Mouse (Mus musculus) common myeloid progenitor, adult 5-6 weeks (primary cell): ENCODE measurements at regions not wholly inside any gene's neighbourhood (a gene's known extent, or its start where the extent isn't known, plus 50 kb on each side); places are given as distances from the start of the nearest gene placed in this dataset.

Experiments used
- ATAC-seq: replicated peaks from 2 replicates; pipeline ENCODE4 v1.8.0; 2016; ENCODE audit warnings: low read depth, mild to moderate bottlenecking, moderate TSS enrichment, inconsistent platforms; ENCODE audit not compliant: poor library complexity, severe bottlenecking

DNA sequence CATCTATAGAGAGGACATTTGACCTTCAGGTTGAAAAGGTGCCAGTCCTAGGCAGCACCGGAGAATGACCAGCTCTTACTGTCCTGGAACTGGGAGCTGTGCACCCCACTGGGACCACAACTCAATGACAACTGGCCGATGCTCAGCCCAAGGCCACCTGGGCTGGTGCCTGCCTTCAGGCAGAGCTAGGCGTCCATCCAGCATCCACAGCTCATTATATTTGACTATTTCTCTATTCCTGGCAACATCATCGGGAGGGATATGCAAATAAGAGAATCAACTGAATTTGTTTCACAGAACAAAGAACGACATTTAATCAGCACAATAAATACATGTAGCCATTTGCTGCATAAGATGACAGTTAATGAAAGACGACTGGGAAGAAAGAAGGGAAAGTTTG is 149.0 kb upstream of the Gli2 start:
- no peak for ATAC-seq

DNA sequence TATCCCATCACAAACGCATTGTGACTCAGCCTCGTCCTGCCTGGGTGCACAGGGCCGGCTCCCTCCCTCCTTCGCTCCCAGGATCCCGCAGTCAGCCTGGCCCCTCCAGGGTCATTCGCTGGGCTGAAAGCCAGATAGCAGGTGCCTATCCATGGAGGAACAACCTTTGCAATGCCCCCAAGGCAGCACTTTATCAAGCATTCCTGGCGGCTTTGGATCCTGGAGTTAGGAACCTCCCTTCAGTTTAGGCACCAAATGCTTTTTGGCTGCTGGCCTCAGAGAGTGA is 143.9 kb upstream of the Gli2 start:
- no peak for ATAC-seq

DNA sequence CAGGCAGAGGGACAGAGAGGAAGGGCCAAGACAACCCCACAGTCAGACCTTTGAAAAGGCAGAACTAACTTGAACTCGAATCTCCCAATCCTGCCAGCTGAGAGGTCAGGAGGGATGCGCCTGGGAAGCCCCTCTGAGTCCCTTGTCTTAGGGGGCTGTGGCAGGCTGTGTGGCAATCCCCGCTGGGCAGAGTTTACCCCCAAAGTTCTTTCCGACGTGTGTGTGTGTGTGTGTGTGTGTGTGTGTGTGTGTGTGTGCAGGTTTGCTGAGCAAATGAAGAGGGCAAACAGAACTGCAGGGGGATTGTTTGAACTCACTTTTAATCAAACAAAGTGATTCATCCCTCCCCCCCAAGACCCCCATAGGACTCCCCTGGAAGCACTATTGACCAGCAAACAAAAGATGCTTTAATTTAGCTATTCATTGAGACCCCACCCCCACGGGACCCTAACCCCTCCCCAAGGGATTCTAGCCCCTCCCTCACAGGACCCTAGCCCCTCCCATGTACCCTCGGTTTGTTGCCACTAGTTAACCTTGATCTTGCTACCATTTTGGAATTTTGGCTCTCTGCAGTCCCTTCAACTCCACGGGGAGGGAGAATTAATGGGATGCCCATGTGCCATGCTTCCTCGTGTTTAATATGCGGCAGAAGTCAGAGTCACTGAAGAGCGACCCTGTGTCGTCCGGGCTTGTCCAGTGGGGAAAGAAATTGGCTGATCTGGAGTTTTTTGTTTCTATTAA is 143.4 kb upstream of the Gli2 start:
- no peak for ATAC-seq

DNA sequence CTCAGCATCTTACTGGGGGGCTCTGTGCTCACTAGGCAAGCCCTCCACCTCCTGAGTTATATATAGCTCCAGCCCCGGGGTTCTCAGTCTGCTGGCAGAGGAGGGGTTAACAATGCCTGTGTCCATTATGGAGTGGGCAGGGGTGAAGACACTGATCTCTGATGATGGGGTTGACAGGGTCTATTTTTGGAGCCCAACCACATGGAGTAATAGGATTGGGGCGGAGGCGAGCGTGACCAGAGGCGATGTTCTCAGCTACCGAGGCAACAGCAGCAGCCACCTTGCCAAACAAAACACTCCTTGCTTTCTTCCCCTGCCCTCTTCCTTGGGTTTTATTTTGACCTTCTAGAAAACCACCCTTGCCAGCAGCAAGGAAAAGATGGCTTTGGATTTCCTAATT is 141.1 kb upstream of the Gli2 start:
- no peak for ATAC-seq

DNA sequence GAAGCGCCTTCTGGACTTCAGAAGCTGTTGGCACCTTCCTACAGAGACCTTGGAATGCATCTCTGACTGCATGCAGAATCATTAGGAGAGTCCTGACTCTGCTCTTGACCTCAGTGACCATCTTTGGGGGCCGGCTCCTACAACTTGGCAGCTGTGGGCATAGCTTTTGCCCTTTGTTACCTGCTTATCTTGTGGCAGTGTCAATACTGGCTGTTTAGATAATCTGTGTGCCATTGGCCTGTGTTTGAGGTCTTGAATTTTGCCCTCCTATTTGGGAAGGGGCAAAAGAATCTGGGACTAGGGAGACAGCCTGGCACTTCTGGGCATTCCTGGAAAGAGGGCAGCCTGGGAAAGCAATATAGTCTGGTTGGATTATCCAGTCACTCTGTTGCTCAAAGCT is 137.8 kb upstream of the Gli2 start:
- ATAC-seq, result no peak

DNA sequence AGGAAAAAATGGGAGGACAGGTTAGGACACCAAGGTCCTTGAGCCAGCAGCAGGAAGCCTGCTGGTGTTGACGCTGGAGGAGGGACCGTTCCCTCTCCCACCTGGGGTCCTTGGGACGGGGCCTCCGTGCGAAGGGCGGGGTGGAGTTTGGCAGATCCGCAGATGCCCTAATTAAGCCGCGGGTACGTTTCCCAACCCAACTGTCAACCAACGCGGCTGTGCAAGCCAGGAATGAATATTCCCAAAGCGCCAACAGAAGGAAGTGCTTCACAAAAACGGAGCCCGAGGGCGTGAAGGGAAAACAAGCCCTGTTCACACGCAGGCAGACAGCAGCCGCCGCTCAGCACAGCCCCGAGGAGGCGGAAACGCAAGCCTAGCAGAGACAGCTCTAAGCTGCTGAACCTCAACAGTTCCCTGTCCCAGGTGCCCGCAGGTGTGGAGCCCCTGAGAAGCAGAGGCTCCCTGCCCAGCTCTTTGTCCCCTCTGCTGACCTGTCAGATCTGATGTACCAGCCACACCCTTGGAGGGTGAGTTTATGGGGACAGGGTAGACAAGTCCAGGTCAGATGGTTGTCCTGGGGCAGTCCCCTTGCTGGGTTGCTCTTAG is 136.1 kb upstream of the Gli2 start:
- no peak for ATAC-seq

DNA sequence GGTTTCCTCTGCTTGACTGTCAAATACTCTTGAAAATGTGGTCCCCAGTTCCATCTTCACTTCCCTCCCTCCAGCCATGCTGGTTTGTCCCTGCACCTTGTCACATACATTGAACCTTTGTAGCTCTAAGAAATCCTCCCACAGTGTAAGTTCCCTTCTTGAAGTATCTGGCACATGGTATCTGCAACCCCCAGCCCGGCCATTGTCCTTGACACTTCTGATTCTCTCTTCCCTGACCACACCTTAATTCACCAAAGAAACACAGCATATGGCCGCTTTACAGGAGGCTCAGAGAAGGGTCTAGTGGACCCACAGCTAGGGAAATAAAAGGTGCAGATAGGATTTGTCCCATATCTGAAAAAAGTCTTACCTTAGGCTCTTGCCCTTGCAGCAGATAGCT is 133.9 kb upstream of the Gli2 start:
- no peak for ATAC-seq

DNA sequence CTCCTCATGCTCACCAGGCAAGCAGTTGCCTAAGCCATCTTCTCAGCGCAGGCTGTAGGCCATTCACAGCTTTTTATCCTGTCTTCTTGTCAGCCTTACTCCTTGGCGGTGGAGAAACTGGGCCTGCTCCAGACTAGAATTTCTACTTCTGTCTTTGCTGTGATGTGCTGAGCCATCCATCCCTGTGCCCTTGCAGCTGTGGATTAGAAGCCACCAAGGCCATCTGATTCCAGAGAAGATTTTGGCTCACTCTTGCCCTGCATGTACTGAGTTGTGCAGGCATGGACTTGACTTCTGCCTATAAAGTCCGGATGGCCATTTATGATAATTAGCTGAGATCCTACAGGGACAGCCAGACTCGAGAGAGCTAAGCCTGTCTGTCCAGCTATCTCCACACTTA is 133.4 kb upstream of the Gli2 start:
- ATAC-seq, result no peak

DNA sequence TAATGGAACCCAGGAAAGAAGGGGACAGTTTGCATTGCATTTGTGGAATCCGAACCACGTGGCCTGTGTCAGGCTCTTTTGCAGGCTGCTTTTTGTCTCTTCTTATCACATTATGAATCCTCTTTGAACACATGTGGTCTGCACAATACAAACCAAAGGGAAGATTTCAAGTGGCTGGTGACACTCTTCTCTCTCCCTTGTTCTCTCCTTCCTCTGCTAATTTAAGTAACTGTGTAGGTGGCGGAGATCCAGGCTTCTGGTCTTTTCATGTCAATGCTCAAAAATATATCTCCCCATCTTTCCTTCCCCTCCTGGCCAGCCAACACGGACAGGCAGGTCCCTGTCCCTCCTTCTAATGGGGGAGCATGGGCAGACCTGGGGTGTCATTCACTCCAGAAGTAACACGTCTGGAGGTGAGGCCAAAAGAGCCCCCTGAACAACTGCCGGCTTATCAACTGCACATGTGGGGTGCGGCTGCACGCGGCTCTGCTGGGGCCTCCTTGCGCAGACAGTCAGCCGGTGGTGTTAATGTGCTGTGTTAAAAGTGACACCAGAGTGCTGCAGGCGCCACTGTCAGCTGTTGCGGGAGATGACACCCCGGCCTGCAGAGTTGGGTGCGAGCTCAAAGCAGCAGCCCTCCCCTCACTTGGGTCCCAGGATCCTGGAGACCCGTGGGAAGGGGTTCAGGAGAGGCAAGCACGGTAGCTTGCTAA is 130.3 kb upstream of the Gli2 start:
- no peak for ATAC-seq

DNA sequence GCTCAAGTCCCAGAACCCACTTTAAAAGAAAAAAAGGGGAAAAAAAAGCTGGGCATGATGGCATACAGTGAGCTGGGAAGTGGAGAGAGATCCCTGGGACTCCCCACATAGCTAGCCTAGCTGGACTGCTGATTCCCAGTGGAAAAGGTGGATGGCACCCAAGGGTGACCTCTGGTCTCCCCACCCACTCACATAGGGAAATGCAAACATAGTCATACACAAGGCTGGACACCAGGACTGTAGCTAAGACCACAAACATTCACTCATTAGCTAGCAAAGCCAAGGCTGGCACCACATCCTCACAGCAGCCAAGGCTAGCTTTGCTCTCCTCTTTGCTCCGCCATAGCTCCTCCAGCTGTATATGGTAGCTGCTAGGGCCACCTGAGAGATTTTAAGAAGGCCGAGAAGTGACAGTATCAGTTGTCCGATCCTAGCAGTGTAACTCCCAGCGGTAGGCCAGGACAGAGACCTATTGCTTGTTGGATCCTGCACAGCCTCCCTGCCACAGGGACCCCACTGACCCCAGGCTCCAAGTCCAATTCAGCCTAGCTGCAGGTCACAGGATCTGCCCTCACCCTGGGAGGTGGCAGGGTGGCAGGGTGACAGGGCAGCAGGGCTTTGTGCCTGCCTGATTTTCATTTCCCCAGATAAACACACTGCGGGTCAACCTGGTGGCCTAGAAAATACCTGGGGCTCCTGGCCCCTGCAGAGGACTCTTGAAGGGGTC is 119.8 kb upstream of the Gli2 start:
- no peak for ATAC-seq

DNA sequence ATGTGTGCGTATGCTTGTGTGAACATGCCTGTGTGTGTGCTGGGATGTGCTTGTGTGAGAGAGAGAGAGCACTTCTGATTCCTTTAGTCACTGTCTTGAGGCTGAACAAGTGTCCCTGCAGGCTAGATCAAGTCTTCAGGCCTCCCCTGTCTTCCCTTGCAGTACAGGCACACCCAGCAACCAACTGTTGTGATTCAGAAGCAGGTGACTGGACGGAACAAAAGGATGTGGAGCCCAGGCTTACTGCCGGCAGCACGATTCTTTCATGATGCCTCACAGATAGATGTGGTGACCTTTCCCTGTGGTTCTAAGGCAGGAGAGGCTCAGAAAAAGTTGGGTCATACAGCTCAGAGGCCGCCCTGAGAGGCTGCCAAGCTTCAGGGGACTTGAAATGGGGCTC is 114.0 kb upstream of the Gli2 start:
- no peak for ATAC-seq

DNA sequence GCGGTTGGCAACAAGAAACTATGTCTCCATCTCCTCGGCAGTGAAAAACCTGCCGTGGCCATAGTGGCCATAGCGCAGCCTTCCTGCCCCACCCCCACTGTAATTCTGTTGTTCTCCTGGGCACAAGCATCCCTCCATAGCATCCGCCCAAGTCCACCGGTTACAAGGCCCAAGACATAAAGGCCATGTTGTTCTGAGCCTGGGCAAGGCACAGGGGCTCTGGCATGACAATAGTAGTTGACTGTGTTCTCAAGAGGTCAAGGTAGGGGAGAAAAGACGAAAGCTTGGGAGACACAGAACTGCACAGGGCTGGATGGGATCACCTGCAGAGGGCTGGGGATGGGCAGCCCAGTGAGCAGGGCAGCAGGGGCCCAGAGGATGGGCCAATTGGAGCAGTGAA is 112.9 kb upstream of the Gli2 start:
- ATAC-seq, result no peak

DNA sequence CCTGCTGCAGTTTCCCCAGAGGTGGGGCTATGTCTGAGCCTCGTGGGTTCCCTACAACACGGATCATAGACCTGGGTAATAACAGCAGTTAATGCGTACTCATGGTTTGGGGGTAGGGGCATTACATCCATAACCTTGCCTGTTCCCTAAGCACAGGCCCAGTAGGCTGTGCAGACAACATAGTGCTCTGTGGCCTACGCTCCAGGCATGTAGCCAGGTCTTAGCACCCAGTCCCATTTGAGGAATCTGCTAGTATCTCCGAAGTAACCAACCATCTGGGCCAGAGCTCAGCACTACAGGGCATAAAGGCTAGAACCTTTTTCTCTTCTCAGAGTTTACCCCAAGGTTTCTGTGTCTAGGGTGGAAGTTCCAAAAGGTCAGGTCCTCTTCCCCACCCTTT is 111.4 kb upstream of the Gli2 start:
- ATAC-seq, result no peak

DNA sequence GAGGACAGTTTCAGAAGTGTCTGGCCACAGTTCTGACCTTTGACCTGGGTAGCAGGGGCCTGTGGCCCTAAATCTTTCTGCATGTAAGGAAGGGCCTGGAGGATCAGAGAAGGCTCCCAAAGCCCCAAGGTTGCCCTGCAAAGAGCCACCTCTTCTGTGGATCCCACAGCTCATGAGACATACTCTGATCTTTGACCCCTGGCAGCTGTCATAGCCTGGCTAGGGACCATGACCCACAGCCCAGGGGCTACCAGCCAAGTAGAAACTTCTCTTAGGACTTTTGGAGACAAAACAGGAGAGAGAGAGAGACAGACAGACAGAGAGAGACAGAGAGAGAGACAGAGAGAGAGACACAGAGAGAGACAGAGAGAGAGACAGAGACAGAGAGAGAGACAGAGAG is 110.4 kb upstream of the Gli2 start:
- ATAC-seq, result no peak

DNA sequence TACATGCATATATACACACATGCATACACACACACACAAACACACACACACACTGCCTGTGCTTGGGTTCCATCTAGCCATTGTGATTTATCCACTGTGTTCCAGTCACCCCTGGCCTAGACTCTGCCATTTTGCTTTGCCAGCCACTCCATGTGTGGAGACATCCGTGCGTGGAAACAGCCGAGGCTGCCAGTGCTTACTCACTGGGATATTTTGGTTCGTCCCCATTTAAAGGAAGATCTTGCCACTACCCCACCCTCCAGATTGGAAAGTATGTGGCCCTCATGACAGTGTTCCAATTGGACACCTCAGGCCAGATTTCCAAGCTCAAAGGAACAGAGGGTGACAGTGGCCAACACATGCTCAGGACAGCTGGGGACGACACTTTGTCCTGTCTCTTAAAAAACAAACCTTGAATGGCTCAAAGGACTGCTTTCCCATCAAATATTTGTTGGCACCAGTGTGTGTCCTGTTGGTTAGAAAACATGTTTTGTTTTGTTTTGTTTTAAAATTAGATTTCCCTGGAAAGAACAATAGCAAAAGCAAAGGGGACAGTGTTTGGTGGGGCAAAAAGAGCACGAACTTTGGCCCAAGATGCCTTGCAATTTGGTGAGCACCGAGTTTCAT is 109.8 kb upstream of the Gli2 start:
- ATAC-seq, result no peak

DNA sequence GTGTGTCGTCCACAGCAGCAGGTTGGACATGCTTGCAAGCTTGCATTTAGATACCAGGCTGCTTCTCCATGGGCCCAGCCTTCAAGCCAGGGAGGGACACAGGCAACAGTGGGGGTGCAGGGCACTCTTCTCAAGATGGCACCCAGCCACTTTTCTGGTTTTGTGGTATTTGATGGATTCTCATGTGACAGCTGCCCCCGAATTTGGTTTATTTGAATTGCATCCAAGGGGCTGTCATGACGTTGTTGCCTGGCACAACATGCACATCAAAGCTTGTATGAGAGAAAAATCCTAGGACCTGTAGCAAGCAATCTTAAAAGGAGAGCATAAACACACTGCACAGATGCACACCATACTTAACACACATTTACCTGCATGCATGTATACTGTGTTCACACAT is 108.3 kb upstream of the Gli2 start:
- no peak for ATAC-seq

DNA sequence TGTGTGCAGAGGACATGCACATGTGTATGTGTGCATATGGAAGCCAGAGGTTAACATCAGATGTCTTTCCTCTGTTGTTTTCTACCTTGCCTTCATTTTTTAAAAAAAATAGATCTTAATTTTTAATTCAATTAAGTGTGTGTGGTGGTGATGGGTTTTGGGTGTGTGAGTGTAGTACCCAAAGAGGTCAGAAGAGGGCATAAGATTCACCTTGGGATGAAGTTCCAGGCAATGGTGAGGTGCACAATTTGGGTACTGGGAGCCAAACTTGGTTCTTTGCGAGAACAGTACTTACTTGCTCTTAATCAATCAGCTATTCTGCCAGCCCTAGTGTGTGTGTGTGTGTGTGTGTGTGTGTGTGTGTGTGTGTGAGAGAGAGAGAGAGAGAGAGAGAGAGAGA is 106.9 kb upstream of the Gli2 start:
- 0 out of 2 replicates have a peak, but pooled peaks have one; percentile 45 for ATAC-seq

DNA sequence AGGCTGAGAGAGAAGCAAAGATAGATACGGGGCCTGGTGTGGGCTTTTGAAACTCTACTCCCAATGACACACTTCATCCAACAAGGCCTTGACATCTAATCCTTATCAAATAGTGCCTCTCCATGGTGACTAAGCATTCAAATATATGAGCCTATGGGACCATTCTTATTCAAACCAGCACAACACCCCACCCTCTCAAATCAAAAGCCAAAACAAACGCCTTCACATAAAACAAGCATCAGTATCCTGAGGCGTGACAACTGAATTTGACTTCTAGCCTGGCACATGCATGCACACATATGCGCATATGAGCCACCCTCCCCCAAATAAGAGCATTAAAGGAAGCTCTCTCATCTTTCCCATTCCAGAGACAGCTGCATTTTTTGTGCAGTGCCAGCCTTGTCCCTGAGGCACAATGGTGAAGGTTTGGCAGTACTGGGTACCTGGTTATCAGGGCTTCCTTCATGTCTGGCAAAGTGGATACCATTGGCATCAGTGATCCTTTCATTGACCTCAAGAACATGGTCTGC is 103.8 kb upstream of the Gli2 start:
- ATAC-seq, result no peak

DNA sequence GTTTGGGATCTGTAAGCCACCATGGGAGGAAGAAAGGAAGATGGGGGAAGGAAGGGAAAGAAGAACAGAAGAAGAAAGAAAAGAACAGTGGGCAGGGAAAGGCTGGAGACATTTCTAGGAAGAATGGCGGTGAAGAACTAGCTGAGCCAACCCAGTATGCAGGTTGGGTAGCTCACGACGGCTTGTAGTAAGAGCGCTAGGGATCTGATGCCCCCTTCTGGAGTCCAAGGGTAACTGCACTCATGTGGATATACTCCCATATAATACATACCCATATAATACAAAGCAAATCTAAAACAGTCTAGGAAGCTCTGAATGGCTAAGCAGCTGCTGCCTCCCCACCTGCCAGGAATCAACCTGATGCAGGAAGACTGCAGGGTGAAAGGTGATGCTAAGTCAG is 100.2 kb upstream of the Gli2 start:
- ATAC-seq, result no peak

DNA sequence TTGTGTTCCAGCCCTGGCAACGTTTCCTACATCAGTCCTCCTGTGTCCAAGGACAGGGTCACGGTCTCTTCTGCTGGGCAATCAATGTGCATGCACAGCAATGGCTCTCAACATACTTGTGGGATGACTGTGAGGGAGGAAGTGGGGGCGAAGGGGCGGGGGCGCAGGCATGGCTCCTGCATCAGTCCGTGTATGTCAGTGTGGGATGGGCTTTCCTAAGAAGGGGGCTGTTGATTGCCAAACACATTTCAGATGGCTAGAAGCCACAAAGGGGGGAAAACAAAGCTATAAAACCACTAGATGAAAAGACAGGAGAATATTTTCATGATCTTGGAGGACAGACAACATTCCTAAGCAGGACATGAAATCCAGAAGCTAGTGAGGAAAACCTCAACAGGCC is 99.4 kb upstream of the Gli2 start:
- no peak for ATAC-seq

DNA sequence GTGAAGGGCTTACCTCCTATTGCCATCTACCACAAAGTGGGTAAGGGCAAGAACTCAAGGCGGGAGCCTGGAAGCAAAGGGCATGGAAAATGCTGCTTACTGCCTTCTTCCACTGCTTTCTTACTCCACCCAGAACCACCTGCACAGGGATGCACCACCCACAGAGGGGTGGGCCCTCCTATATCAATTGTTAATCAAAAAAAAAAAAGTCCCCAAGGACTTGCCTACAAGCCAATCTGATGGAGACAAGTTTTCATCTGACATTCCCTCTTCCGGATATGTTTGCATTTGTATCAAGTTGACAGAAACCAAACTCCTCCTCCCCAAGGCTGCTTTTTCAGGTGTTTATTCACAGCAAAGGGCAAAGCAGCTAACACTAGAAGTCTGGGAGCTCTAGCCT is 94.1 kb upstream of the Gli2 start:
- no peak for ATAC-seq
